15 mouse cellular contexts compared by ENCODE assay signal in genomic region chr2:142596176-142597170, GRCm38 (mm10).
A peak's percentile ranks its signal among the peaks of the same experiment; 100 is the strongest.
DNase-seq lines count a peak whose midpoint lies in the region; ATAC-seq and TF ChIP-seq lines count a peak whose summit lies in the region.
"Had no signal": no experiment of that assay in that cellular context is flagged by ENCODE, and none has a peak within 500 bp of the region (broad histone marks: within the 10 kb centered on the region; RNA-seq: fewer than 3 reads in every experiment).

No protein-coding gene starts in this region.

- no peak for TF ChIP-seq CTCF in stomach, postnatal 0 days (IDR thresholded peaks at IDR 0.05; ENCODE audit: low read depth)

- no peak overlapping the region for H3K9ac ChIP-seq in midbrain, embryonic 13.5 days (replicated peaks)
- H3K9ac ChIP-seq in midbrain, embryonic 11.5 days (ENCODE audit: low read length): no peak overlapping the region
- no peak overlapping the region for H3K9ac ChIP-seq in midbrain, embryonic 15.5 days
- H3K9ac ChIP-seq in stomach, postnatal 0 days (ENCODE audit: low read length): no peak overlapping the region
- H3K9ac ChIP-seq: embryonic facial prominence, embryonic 13.5 days; heart, embryonic 13.5 days; liver, postnatal 0 days had no signal

- no peak for DNase-seq in frontal cortex, postnatal 14 days (ENCODE audit: low spot score in 2 of 2)
- DNase-seq in midbrain, embryonic 11.5 days (ENCODE audit: low spot score, missing footprints): no peak
- DNase-seq in stomach, postnatal 0 days (ENCODE audit: low spot score): peak; percentile 6
- no peak for DNase-seq in frontal cortex, postnatal 25 days (ENCODE audit: low spot score in 2 of 2)
- DNase-seq: adrenal gland, postnatal 36 days; kidney, postnatal 4 days; liver; liver, postnatal 0 days; lung, postnatal 14 days had no signal

- peaks cover 3% of the 10 kb centered on the region; the same call in 1 of the 2 replicates for H3K4me1 ChIP-seq in midbrain, embryonic 13.5 days (replicated peaks)
- no peaks in the 10 kb centered on the region for H3K4me1 ChIP-seq in midbrain, embryonic 11.5 days (ENCODE audit: control insufficient read depth, insufficient read depth, low read length)
- peaks cover 4% of the 10 kb centered on the region; the same call in 1 of the 2 replicates for H3K4me1 ChIP-seq in midbrain, embryonic 15.5 days
- H3K4me1 ChIP-seq in stomach, postnatal 0 days (replicated peaks; ENCODE audit: control insufficient read depth, insufficient read depth): no peaks in the 10 kb centered on the region
- H3K4me1 ChIP-seq: embryonic facial prominence, embryonic 13.5 days; megakaryocyte, embryonic 14.5 days had no signal

- no peak for TF ChIP-seq EP300 in stomach, postnatal 0 days (optimal IDR thresholded peaks at IDR 0.05)

- H3K27ac ChIP-seq in midbrain, embryonic 13.5 days: no peak overlapping the region
- no peak overlapping the region for H3K27ac ChIP-seq in midbrain, embryonic 11.5 days (ENCODE audit: low read depth, low read length)
- H3K27ac ChIP-seq in midbrain, embryonic 15.5 days: 0 out of 2 replicates have a peak overlapping the region, but pooled peaks have one; percentile 9
- H3K27ac ChIP-seq in stomach, postnatal 0 days (replicated peaks): no peak overlapping the region
- H3K27ac ChIP-seq: embryonic facial prominence, embryonic 13.5 days; heart, embryonic 13.5 days had no signal

- no peaks in the 10 kb centered on the region for H3K36me3 ChIP-seq in midbrain, embryonic 13.5 days
- no peaks in the 10 kb centered on the region for H3K36me3 ChIP-seq in midbrain, embryonic 11.5 days (ENCODE audit: control insufficient read depth, insufficient read depth, low read length)
- H3K36me3 ChIP-seq in midbrain, embryonic 15.5 days (replicated peaks): no peaks in the 10 kb centered on the region
- no peaks in the 10 kb centered on the region for H3K36me3 ChIP-seq in stomach, postnatal 0 days (ENCODE audit: control insufficient read depth, insufficient read depth, low read length)
- H3K36me3 ChIP-seq: embryonic facial prominence, embryonic 13.5 days; heart, embryonic 13.5 days had no signal

- H3K4me3 ChIP-seq in midbrain, embryonic 13.5 days (replicated peaks): no peak overlapping the region
- H3K4me3 ChIP-seq in midbrain, embryonic 11.5 days (ENCODE audit: low read depth, low read length): no peak overlapping the region
- H3K4me3 ChIP-seq in midbrain, embryonic 15.5 days: no peak overlapping the region
- no peak overlapping the region for H3K4me3 ChIP-seq in stomach, postnatal 0 days (ENCODE audit: low read depth, low read length)
- H3K4me3 ChIP-seq: embryonic facial prominence, embryonic 13.5 days; heart, embryonic 13.5 days; megakaryocyte, embryonic 14.5 days had no signal

- WGBS in midbrain, embryonic 13.5 days: 75% methylated on average over 17 of the region's 17 CpGs
- WGBS in midbrain, embryonic 11.5 days: 86% methylated on average over 17 of the region's 17 CpGs
- 64% methylated on average over 17 of the region's 17 CpGs for WGBS in midbrain, embryonic 15.5 days
- 57% methylated on average over 17 of the region's 17 CpGs for WGBS in stomach, postnatal 0 days

- peak; percentile 61; the same call in 1 of the 2 replicates for ATAC-seq in frontal cortex, adult (ENCODE audit: low TSS enrichment)
- ATAC-seq in midbrain, embryonic 13.5 days: peak; percentile 71; the same call in 1 of the 2 replicates
- ATAC-seq in midbrain, embryonic 11.5 days (ENCODE audit: low FRiP score): no peak
- ATAC-seq in midbrain, embryonic 15.5 days (replicated peaks): peak; percentile 61
- no peak for ATAC-seq in stomach, postnatal 0 days (ENCODE audit: low FRiP score, low TSS enrichment)
- ATAC-seq: liver, postnatal 0 days had no signal

- H3K9me3 ChIP-seq in midbrain, embryonic 13.5 days: no peaks in the 10 kb centered on the region
- no peaks in the 10 kb centered on the region for H3K9me3 ChIP-seq in midbrain, embryonic 11.5 days (ENCODE audit: control insufficient read depth, low read length)
- no peaks in the 10 kb centered on the region for H3K9me3 ChIP-seq in midbrain, embryonic 15.5 days
- no peaks in the 10 kb centered on the region for H3K9me3 ChIP-seq in stomach, postnatal 0 days (ENCODE audit: control insufficient read depth, low read length)
- H3K9me3 ChIP-seq: embryonic facial prominence, embryonic 13.5 days; heart, embryonic 13.5 days had no signal

- peaks cover 11% of the 10 kb centered on the region; the same call in 1 of the 2 replicates for H3K27me3 ChIP-seq in midbrain, embryonic 13.5 days
- H3K27me3 ChIP-seq in midbrain, embryonic 11.5 days (ENCODE audit: control insufficient read depth, insufficient read depth, low read length): peaks cover 6% of the 10 kb centered on the region
- H3K27me3 ChIP-seq in midbrain, embryonic 15.5 days (replicated peaks): no peaks in the 10 kb centered on the region
- H3K27me3 ChIP-seq in stomach, postnatal 0 days (ENCODE audit: control insufficient read depth, insufficient read depth, low read length): no peaks in the 10 kb centered on the region
- H3K27me3 ChIP-seq: embryonic facial prominence, embryonic 13.5 days; heart, embryonic 13.5 days; megakaryocyte, embryonic 14.5 days had no signal

- H3K4me2 ChIP-seq in midbrain, embryonic 13.5 days (replicated peaks): no peak overlapping the region
- no peak overlapping the region for H3K4me2 ChIP-seq in midbrain, embryonic 11.5 days
- H3K4me2 ChIP-seq in midbrain, embryonic 15.5 days: no peak overlapping the region
- H3K4me2 ChIP-seq in stomach, postnatal 0 days (replicated peaks; ENCODE audit: low read depth): no peak overlapping the region
- H3K4me2 ChIP-seq: embryonic facial prominence, embryonic 13.5 days; heart, embryonic 13.5 days had no signal

Comparison
In these comparisons a context has a peak if more than half of its experiments do, and no peak if none do; other contexts are left out.
1. ATAC-seq: peak in frontal cortex, adult (single experiment), midbrain, embryonic 13.5 days (single experiment) and midbrain, embryonic 15.5 days (single experiment); none in midbrain, embryonic 11.5 days (single experiment) and stomach, postnatal 0 days (single experiment).